Mouse (Mus musculus): Measurements from ENCODE around the gene Msl2.

Gene Msl2

DNA sequence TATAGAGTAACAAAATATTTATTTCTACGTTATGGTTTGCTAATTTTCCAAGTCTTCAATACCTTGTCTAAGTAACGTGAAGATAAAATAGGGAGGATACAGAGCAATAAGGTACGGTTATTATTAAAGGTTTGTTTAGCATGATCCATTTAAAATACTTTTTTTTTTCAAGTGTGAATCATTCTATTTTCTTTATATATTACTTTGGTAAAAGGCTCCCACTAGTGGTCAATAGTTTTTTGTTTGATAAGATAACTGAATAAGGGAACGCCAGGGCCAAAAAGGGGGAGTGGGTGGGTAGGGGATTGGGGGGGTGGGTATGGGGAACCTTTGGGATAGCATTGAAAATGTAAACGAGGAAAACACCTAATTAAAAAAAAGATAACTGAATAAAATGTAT, 79.0 kb downstream of the Msl2 start:
- DNase-seq (ENCODE audit: low read depth, low spot score), result no peak

All from skeletal muscle tissue, adult 2 months (tissue).